Mouse (Mus musculus) cerebellum, adult (tissue): ENCODE measurements at regions not wholly inside any gene's neighbourhood (a gene's known extent, or its start where the extent isn't known, plus 50 kb on each side); places are given as distances from the start of the nearest gene placed in this dataset.
"Not testable (repeated sequence)": the region's sequence is repeated elsewhere in the genome, so short reads cannot be mapped to it uniquely, and the experiment has no call there.

Experiments
- ATAC-seq: cut with Nextera tagmentation; 2 replicates; pipeline ENCODE4 v1.9.2; 2017; ENCODE audit warnings: mild to moderate bottlenecking, moderate library complexity, mixed read lengths; ENCODE audit not compliant: insufficient number of reproducible peaks, low FRiP score, low TSS enrichment

DNA sequence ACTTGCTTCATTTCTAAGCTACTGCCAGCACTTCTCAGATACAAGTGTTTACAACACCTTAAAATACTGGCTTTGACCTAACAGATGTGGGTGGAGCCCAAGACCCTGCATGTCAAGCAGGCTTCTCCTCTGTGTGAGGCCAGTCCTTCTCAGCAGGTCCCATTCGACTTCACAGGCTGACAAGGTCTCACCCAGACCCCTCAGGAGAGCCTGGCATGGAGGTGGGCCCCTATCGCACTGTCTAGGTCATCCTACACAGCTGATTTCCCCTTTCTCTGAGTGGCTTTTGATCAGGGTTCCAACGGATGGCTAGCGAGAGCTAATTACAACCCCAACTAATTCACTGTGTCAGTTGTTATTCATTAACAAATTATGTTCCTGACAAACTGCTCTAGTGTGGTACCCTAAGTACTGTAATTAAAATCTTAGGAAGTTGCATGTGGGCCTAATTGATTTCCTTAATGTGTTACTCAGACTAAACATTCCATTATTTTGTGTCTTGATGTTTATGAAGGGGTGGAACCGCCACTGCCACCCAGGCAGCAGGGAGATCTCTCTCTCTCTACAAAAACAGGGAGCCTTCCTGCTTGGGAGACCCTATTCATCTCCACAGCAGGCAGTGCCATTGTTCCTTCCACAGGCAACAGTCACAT lies 73.4 kb upstream of the Rad23b start:
- ATAC-seq = no peak

DNA sequence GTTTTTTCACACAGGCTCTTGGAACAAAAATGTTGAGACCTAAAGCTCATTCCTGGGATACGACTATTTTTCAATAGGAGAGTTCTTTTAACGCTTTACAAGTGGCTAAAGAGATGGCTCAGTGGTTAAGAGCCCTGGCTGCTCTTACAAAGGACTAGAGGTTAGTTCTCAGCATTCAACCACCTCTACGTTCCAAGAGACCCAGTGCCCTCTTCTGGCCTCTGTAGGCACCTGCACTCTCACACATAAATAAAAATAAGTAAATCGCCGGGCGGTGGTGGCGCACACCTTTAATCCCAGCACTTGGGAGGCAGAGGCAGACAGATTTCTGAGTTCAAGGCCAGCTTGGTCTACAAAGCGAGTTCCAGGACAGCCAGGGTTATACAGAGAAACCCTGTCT lies 70.5 kb upstream of the Rad23b start:
- not testable (repeated sequence) for ATAC-seq

DNA sequence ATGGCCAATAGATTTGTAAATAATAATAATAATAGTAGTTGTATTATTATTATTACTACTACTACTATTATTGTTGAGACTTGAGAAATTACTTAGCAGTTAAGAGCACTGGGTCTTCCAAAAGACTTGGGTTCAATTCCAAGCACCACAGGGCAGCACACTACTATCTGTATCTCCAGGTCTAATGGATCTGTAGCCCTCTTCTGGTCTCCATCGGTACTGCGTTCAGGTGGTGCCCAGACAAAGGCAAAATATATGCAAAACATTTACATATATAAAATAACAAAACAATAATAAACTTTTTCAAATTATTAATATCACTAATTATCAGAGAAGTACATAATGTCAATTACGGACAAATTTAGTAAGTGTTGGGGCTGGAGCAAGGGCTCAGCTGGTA lies 69.1 kb upstream of the Rad23b start:
- ATAC-seq = no peak

DNA sequence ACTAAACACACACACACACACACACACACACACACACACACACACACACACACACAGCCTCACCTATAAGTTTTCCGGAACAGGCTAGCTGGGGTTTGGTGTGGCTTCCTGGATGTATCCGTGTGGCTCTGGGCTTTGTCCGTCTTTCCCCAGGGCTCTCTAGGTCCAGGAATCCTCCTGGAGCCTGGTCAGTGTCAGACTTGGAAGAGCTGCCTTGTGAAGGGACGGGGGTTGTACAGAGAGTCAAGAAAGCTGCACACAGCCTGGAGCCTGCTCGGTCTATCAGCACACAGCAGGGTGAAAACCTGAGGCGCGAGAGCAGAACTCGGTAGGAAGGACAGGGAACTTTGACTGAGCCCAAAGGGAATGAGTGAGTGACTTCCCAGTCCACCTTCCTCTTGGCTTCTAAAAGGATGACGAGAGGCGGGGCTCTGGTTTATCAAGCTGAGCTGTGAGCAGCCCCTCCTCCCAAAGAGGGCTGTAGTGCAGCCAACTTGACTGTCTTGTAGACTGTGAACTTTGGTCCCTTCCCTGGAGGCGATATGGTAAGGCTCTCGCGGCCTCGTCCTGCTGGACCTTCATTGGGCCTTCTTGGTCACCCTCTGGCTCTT lies 68.3 kb upstream of the Rad23b start:
- ATAC-seq = no peak

DNA sequence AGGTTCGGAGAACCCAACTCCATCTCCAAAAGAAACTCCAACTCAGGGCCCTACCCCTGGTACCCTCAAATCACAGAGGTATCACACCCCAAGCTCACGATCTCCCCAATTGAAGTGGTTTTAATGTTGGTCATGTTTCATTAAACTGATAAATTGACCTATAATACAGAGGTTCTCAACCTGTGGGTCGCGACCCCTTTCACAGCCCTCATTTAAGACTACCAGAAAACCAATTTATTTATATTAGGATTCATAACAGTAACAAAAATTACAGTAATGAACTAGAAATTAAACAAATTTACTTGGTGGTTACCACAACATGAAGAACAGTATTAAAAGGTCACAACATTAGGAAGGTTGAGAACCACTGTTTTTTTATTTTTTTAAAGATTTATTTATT lies 67.4 kb upstream of the Rad23b start:
- ATAC-seq = no peak

DNA sequence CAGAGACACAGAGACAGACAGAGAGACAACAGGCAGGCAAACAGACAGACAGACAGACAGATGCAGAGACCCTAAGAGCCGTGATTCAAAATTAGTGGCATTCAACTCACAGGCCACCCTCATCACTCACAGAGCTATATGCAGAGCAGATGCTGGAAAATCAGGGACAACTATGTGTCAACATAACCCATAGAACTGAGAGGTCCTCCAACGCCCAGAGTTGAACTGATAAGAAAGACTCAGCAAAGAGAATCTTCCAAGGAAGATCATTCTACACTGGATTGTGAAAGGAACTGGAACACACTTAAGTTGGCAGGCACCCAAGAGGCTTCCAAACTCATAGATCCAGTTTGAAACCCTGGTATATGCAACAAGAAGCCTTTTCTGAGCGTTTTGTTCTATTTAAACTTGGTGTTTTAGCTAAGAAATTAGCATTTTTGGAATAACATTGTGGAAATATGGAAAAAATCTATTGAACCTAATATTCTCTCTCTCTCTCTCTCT lies 65.1 kb upstream of the Rad23b start:
- no peak for ATAC-seq

DNA sequence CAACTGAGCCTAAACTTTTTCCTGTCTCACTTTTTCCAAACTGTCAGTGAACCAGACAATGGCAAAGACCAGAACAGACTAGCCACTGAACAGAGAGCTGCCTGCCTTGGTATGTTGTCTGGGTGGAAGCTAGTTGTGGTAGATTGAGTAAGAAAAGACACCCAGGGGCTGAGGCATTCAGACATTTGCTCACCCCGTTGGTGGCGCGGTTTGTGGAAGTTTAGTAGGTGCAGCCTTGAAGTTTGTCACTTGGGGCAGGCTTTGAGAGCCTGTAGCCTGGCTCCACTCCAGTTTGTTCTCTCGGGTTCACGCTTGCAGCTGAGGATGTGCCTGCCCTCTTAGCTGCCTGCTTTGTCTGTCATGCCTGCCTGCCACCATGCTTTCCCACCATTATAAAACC lies 64.2 kb upstream of the Rad23b start:
- ATAC-seq = no peak

DNA sequence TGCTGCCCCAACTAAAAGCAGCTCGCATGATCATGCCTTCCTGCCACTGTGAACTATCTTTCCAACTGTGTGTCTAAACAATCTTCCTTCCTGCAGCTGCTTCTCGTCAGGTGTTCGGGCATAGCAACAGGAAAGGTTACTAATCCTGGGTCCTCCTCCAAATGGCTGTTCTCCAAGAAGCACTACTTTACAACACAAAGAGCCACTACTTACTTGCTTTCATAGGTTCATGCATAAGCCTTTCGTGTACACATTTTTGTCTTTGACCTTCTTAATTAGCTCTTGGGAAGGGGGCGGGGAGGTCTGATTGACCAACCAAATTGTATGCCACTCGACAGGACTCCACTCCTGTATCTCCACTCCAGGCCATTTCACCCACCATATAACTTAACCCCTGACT lies 61.4 kb upstream of the Rad23b start:
- no peak for ATAC-seq

DNA sequence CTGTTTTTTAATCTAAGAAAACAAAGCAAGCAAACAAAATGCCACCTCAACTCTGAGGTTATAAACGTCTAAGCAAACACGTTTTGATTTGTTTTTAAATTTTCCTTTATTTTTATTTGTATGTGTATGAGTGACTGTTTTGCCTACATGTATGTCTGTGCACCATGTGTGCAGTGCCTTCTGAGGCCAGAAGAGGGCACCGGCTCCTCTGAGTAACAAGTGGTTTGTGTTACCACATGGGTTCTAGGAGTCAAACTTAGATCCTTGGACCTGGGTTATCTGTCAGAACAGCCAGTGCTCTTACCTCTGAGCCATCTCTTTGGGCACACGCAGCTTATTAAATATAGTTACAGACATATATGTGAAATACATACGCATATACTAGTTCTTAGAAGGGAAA lies 57.6 kb upstream of the Rad23b start:
- no peak for ATAC-seq

DNA sequence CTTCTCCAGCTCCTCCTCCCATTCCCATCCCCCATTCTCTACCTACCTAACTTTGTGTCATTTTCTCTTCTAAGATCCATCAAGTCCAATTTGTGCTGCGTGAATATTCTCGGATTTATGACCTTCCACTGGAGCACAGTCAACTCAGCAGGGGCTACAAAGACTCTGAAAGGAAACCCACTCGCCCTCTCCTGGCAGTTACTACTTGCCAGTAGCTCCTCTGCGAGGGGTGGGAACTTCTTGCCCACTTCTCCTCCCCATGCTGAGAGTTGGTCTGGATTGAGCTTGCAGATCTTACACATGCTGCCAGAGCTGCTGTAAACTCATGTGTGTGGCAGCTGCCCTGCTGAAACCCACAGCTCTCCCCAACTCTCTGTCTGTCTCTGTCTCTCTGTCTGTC lies 57.1 kb upstream of the Rad23b start:
- no peak for ATAC-seq

DNA sequence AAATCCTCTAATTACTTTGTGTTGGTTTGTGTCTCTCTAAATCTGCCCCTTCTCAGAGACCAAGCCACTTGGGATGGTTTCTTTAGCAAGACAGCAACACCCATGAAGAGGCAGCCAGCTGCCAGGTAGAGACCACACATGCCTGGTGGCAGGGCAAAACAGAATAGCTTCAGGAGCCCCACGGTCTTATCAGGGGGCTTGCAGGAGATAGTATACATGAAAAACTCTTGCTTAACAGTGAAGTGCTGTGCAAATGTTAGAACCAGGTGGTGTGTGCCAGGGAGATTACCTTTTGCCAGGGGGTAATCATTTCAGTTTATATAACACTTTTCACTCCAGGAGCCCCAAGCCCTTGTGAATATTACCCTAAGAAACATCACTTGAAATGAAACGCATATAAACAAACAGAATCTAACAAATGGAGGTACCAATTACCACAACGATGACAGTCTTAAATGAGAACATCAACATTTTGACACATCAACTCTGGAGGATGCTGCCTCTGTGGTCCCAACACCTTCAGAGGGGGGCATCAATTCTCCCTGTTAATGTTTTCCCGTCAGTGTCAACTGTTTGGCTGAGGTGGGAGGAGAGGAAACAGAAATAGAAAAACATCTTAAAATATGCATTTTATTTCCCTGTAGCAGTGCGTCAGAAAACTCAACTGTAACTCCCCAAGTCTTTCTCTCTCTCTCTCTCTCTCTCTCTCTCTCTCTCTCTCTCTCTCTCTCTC lies 56.3 kb upstream of the Rad23b start:
- no peak for ATAC-seq

DNA sequence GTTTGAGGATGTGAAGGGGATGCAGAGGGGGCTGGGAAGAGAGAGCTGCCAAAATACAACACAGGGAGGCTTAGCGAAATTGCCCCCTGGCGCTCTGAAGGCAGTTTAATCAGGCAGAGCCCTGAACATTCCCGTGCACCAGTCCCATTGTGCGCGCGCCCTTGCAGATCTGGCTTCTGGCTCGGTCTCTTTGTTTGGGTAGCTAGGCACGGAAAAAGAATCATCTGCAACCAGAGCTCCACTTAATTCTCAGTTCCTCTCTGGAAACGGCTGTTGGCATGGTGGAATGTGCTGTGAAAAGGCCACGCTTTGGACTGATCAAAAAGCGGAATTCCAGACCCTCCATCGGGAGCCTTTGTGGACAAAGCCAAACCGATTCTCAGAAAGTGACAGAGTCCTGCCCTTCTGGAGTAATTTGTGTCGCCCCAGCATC lies 55.6 kb upstream of the Rad23b start:
- ATAC-seq = no peak

DNA sequence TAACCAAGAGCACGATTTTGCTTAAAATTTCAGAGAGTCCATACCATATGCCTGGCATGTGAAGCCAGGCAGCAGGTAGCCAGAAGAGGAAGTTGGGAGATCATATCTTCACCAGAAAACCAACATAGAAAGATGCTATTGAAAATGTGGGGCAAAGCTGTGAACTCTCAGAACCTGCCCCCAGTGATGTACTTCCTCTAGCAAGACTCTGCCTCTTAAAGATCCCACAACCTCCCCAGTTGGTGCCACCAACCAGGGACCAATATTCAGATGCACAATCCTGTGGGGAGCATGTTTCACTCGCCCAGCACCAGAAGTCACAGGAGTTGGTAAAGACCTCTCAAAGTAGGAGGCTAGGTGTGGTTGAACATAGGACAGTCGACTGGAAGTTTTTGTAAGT lies 52.0 kb upstream of the Rad23b start:
- ATAC-seq = no peak
